Mouse (Mus musculus) c-Kit-positive CD71-negative TER-119-negative erythroid progenitor cells, embryonic 14.5 days (primary cell): ENCODE data around the gene Gm42742.
A peak's percentile ranks its signal among the peaks of the same experiment; 100 is the strongest.

Source experiments
- DNase-seq: peaks from one replicate; pipeline ENCODE4 v3.0.0-alpha.2; 2013; ENCODE audit warnings: low read depth

The Gm42742 gene

GRCm38 (mm10) chr7:126999568-126999967 is 21.3 kb downstream of the Gm42742 start:
- DNase-seq, result no peak

GRCm38 (mm10) chr7:126996449-126996848 is 24.4 kb downstream of the Gm42742 start:
- DNase-seq, result no peak

GRCm38 (mm10) chr7:126988816-126989215 is 32.1 kb downstream of the Gm42742 start:
- DNase-seq, result no peak

- DNase-seq, result no peak
Measured at GRCm38 (mm10) chr7:126986319-126986718, 34.6 kb downstream of the Gm42742 start.

- no peak for DNase-seq
Measured at GRCm38 (mm10) chr7:126984667-126985444, 36.0 kb downstream of the Gm42742 start.

GRCm38 (mm10) chr7:126983113-126983512 is 37.8 kb downstream of the Gm42742 start:
- DNase-seq, result no peak

GRCm38 (mm10) chr7:126982054-126982453 is 38.8 kb downstream of the Gm42742 start:
- no peak for DNase-seq

GRCm38 (mm10) chr7:126981601-126982000 is 39.3 kb downstream of the Gm42742 start:
- no peak for DNase-seq

- DNase-seq, result no peak
Measured at GRCm38 (mm10) chr7:126978841-126979240, 42.1 kb downstream of the Gm42742 start.

GRCm38 (mm10) chr7:126976878-126977459 is 43.9 kb downstream of the Gm42742 start:
- no peak for DNase-seq

GRCm38 (mm10) chr7:126975950-126976866 is 44.7 kb downstream of the Gm42742 start, which contains the start of gene Cdiptos:
Cdiptos (minus strand) TSS chr7:126976098.
- DNase-seq, result peak; percentile 98

- no peak for DNase-seq
Measured at GRCm38 (mm10) chr7:126975893-126975949, 45.2 kb downstream of the Gm42742 start, which contains the start of gene Cdipt. Cdipt (plus strand) TSS chr7:126975914.

- no peak for DNase-seq
Measured at GRCm38 (mm10) chr7:126975493-126975892, 45.4 kb downstream of the Gm42742 start.

- DNase-seq, result no peak
Measured at GRCm38 (mm10) chr7:126967361-126967760, 53.5 kb downstream of the Gm42742 start.

GRCm38 (mm10) chr7:126965568-126965967 is 55.3 kb downstream of the Gm42742 start:
- DNase-seq, result no peak
